Mouse (Mus musculus) liver, embryonic 14.5 days (tissue): ENCODE measurements at regions not wholly inside any gene's neighbourhood (a gene's known extent, or its start where the extent isn't known, plus 50 kb on each side); places are given as distances from the start of the nearest gene placed in this dataset.

Experiments used
- CTCF ChIP-seq: IDR thresholded peaks from 2 replicates; pipeline ENCODE4 v1.5.1; 2016; ENCODE audit warnings: antibody characterized with exemption, low read depth, control low read depth
- EP300 ChIP-seq: IDR thresholded peaks from 2 replicates; pipeline ENCODE4 v1.6.1; 2016; ENCODE audit warnings: antibody characterized with exemption, low read depth

GRCm38 (mm10) chr8:127821646-127822045 is 536.8 kb upstream of the Nrp1 start:
- TF ChIP-seq CTCF (no peak), EP300 (no peak)
